Mouse (Mus musculus): ENCODE measurements around the gene Kcnk2.

DNA sequence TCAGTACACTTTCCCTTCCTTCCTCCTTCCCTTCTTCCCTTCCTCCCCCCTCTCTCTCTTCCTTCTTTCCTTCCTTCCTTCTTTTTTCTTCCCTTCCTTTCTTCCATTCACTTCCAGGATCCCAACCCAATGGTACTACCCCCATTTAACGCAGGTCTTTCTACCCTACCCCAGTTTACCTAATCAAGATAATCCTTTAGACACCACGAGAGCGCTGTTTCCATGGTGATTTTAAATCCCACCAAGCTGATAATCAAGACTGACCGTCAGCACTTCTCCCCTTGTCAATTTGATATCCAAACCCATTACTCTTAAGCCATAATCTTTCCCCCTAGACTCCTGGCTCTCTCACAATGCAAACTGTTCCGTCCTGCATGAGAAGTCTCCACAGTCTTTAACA lies 29.4 kb upstream of the Kcnk2 start:
- TF ChIP-seq CTCF (conservative IDR thresholded peaks at IDR 0.05; ENCODE audit: insufficient read depth, insufficient read length, low read depth, low read length) (no peak), POLR2A (IDR thresholded peaks at IDR 0.05; ENCODE audit: low read depth, low read length) (no peak)
